Mouse (Mus musculus): ENCODE measurements around the gene Ccdc78.
"Not testable (repeated sequence)": the region's sequence is repeated elsewhere in the genome, so short reads cannot be mapped to it uniquely, and the experiment has no call there.

Ccdc78 gene

GRCm38 (mm10) chr17:25786280-25786679, at the start of gene Ccdc78:
Gene Ccdc78, plus strand, starts transcription at chr17:25786580.
- in situ Hi-C loops (cut with MboI; ENCODE audit: low pct_unique_long_range_greater_than_20kb in 1 of 2, low sequenced_read_pairs in 2 of 2, unreplicated experiment in 1 of 2) = no loop called here

GRCm38 (mm10) chr17:25738861-25739260, 47.5 kb upstream of the Ccdc78 start:
- in situ Hi-C loops (cut with MboI; ENCODE audit: low pct_unique_long_range_greater_than_20kb in 1 of 2, low sequenced_read_pairs in 2 of 2, unreplicated experiment in 1 of 2) = loop anchor here in 1 of 2 experiments (10.0 kb wide), 1 partner anchor 56 kb away; the partner anchor contains the start of genes AC134908.4, Fam173a and Metrn

GRCm38 (mm10) chr17:25741471-25741870, 44.9 kb upstream of the Ccdc78 start:
- in situ Hi-C loops (cut with MboI; ENCODE audit: low pct_unique_long_range_greater_than_20kb in 1 of 2, low sequenced_read_pairs in 2 of 2, unreplicated experiment in 1 of 2) = not testable (repeated sequence)

- in situ Hi-C loops (cut with MboI; ENCODE audit: low pct_unique_long_range_greater_than_20kb in 1 of 2, low sequenced_read_pairs in 2 of 2, unreplicated experiment in 1 of 2) = no loop called here
Observed at GRCm38 (mm10) chr17:25743831-25744230, 42.5 kb upstream of the Ccdc78 start.

- in situ Hi-C loops (cut with MboI; ENCODE audit: low pct_unique_long_range_greater_than_20kb in 1 of 2, low sequenced_read_pairs in 2 of 2, unreplicated experiment in 1 of 2) = no loop called here
Observed at GRCm38 (mm10) chr17:25744311-25744710, 42.1 kb upstream of the Ccdc78 start.

- in situ Hi-C loops (cut with MboI; ENCODE audit: low pct_unique_long_range_greater_than_20kb in 1 of 2, low sequenced_read_pairs in 2 of 2, unreplicated experiment in 1 of 2) = no loop called here
Observed at GRCm38 (mm10) chr17:25748238-25748637, 38.1 kb upstream of the Ccdc78 start.

GRCm38 (mm10) chr17:25749314-25749713, 37.1 kb upstream of the Ccdc78 start:
- in situ Hi-C loops (cut with MboI; ENCODE audit: low pct_unique_long_range_greater_than_20kb in 1 of 2, low sequenced_read_pairs in 2 of 2, unreplicated experiment in 1 of 2) = no loop called here

- in situ Hi-C loops (cut with MboI; ENCODE audit: low pct_unique_long_range_greater_than_20kb in 1 of 2, low sequenced_read_pairs in 2 of 2, unreplicated experiment in 1 of 2) = no loop called here
Observed at GRCm38 (mm10) chr17:25751446-25751845, 34.9 kb upstream of the Ccdc78 start.

- in situ Hi-C loops (cut with MboI; ENCODE audit: low pct_unique_long_range_greater_than_20kb in 1 of 2, low sequenced_read_pairs in 2 of 2, unreplicated experiment in 1 of 2) = no loop called here
Observed at GRCm38 (mm10) chr17:25754241-25754640, 32.1 kb upstream of the Ccdc78 start, which contains the start of gene Msln. Gene Msln, minus strand, starts transcription at chr17:25754378.

- in situ Hi-C loops (cut with MboI; ENCODE audit: low pct_unique_long_range_greater_than_20kb in 1 of 2, low sequenced_read_pairs in 2 of 2, unreplicated experiment in 1 of 2) = no loop called here
Observed at GRCm38 (mm10) chr17:25755086-25755485, 31.3 kb upstream of the Ccdc78 start.

GRCm38 (mm10) chr17:25755627-25756377, 30.6 kb upstream of the Ccdc78 start:
- in situ Hi-C loops (cut with MboI; ENCODE audit: low pct_unique_long_range_greater_than_20kb in 1 of 2, low sequenced_read_pairs in 2 of 2, unreplicated experiment in 1 of 2) = no loop called here

GRCm38 (mm10) chr17:25756378-25757242, 29.8 kb upstream of the Ccdc78 start:
- in situ Hi-C loops (cut with MboI; ENCODE audit: low pct_unique_long_range_greater_than_20kb in 1 of 2, low sequenced_read_pairs in 2 of 2, unreplicated experiment in 1 of 2) = no loop called here

GRCm38 (mm10) chr17:25757691-25758090, 28.7 kb upstream of the Ccdc78 start:
- in situ Hi-C loops (cut with MboI; ENCODE audit: low pct_unique_long_range_greater_than_20kb in 1 of 2, low sequenced_read_pairs in 2 of 2, unreplicated experiment in 1 of 2) = no loop called here

GRCm38 (mm10) chr17:25760148-25760547, 26.2 kb upstream of the Ccdc78 start:
- in situ Hi-C loops (cut with MboI; ENCODE audit: low pct_unique_long_range_greater_than_20kb in 1 of 2, low sequenced_read_pairs in 2 of 2, unreplicated experiment in 1 of 2) = no loop called here

GRCm38 (mm10) chr17:25761561-25761970, 24.8 kb upstream of the Ccdc78 start:
- in situ Hi-C loops (cut with MboI; ENCODE audit: low pct_unique_long_range_greater_than_20kb in 1 of 2, low sequenced_read_pairs in 2 of 2, unreplicated experiment in 1 of 2) = no loop called here

GRCm38 (mm10) chr17:25762591-25762990, 23.8 kb upstream of the Ccdc78 start:
- in situ Hi-C loops (cut with MboI; ENCODE audit: low pct_unique_long_range_greater_than_20kb in 1 of 2, low sequenced_read_pairs in 2 of 2, unreplicated experiment in 1 of 2) = no loop called here

- in situ Hi-C loops (cut with MboI; ENCODE audit: low pct_unique_long_range_greater_than_20kb in 1 of 2, low sequenced_read_pairs in 2 of 2, unreplicated experiment in 1 of 2) = loop anchor here in 1 of 2 experiments (5.0 kb wide), 1 partner anchor 34 kb away; no protein-coding TSS in a partner anchor
Observed at GRCm38 (mm10) chr17:25765886-25766285, 20.5 kb upstream of the Ccdc78 start.

- in situ Hi-C loops (cut with MboI; ENCODE audit: low pct_unique_long_range_greater_than_20kb in 1 of 2, low sequenced_read_pairs in 2 of 2, unreplicated experiment in 1 of 2) = loop anchor here in 1 of 2 experiments (5.0 kb wide), 1 partner anchor 37 kb away; no protein-coding TSS in a partner anchor
Observed at GRCm38 (mm10) chr17:25769331-25769730, 17.0 kb upstream of the Ccdc78 start.

- in situ Hi-C loops (cut with MboI; ENCODE audit: low pct_unique_long_range_greater_than_20kb in 1 of 2, low sequenced_read_pairs in 2 of 2, unreplicated experiment in 1 of 2) = no loop called here
Observed at GRCm38 (mm10) chr17:25773549-25774120, 12.7 kb upstream of the Ccdc78 start, which contains the start of gene Narfl. Gene Narfl, plus strand, starts transcription at chr17:25773776.

Data from mouse embryonic stem cell (cell line).